Mouse (Mus musculus) stomach, embryonic 16.5 days (tissue): ENCODE data around the gene Fam173a. TPM values are rescaled to one million over a fixed set of nuclear protein-coding genes. Genes with fewer than 3 reads are reported as not detected.

Experiments used
- ATAC-seq: fragments of 200-750 bp; cut with Nextera tagmentation; 2 replicates; pipeline ENCODE4 v1.8.0; 2017; ENCODE audit warnings: moderate number of reproducible peaks, moderate TSS enrichment; ENCODE audit not compliant: insufficient read depth, low FRiP score
- H3K27ac ChIP-seq: fragments of 300-500 bp; sonication (generic); 2 replicates; pipeline ENCODE4 v1.5.1; 2014; ENCODE audit warnings: low read length
- H3K27me3 ChIP-seq: fragments of 300-500 bp; sonication (generic); 2 replicates; pipeline ENCODE4 v1.6.1; 2014; ENCODE audit warnings: low read length, control low read depth, mixed read lengths; ENCODE audit not compliant: control insufficient read depth, insufficient read depth
- H3K36me3 ChIP-seq: fragments of 300-500 bp; sonication (generic); 2 replicates; pipeline ENCODE4 v1.6.1; 2014; ENCODE audit warnings: low read length; ENCODE audit not compliant: control insufficient read depth, insufficient read depth
- H3K4me1 ChIP-seq: fragments of 300-500 bp; sonication (generic); 2 replicates; pipeline ENCODE4 v1.6.1; 2014; ENCODE audit warnings: low read length, control low read depth, mixed read lengths; ENCODE audit not compliant: control insufficient read depth, insufficient read depth
- H3K4me2 ChIP-seq: fragments of 300-500 bp; sonication (generic); 2 replicates; pipeline ENCODE4 v1.6.1; 2014; ENCODE audit warnings: low read depth, low read length, mixed read lengths
- H3K4me3 ChIP-seq: fragments of 300-500 bp; sonication (generic); replicated peaks from 2 replicates; pipeline ENCODE4 v1.5.1; 2014; ENCODE audit warnings: mild to moderate bottlenecking, low read length
- H3K9ac ChIP-seq: fragments of 300-500 bp; sonication (generic); 2 replicates; pipeline ENCODE4 v1.6.1; 2014; ENCODE audit warnings: low read length
- H3K9me3 ChIP-seq: fragments of 300-500 bp; sonication (generic); replicated peaks from 2 replicates; pipeline ENCODE4 v1.6.1; 2016; ENCODE audit warnings: low read length, control low read depth; ENCODE audit not compliant: control insufficient read depth
- WGBS: fragments of 180-500 bp; shearing (Covaris S2); extraction: QIAGEN DNeasy Blood & Tissue Kit; methylation state at CpG from one replicate; pipeline ENCODE4 v1.1.7; 2014; 5-methylcytosine and 5-hydroxymethylcytosine counted together
- polyA plus RNA-seq: library from polyadenylated mRNA; unstranded; fragments of >200 nt; fragmentation: Nextera tagmentation; extraction: Ambion mirVana; gene quantifications from 2 replicates; pipeline ENCODE4 v1.2.1, GENCODE M21; 2015

Fam173a gene
- polyA plus RNA-seq, 1 experiment from 2014 or later = 102 TPM

DNA sequence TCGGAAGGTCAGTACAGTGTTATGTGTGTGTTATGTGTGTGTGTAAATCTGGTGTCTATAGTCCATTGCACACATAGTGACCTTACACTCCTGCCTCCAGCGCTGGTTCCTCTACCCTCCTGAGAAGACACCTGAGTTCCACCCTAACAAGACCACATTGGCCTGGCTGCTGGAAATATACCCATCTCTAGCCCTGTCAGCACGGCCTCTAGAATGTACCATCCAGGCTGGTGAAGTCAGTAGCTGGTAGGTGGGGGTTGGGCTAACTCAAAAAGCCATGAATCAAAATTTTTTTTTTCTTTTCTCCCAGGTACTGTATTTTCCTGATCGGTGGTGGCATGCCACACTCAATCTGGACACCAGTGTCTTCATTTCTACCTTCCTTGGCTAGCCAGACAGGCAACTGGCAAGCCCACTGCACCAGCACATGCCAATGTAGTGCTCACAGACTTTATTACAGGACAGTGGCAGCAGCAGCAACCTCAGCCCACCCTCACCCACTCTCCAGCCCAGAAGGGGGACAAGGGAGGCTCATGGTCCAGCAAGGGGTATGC is 37.6 kb upstream of the Fam173a start:
- Histone ChIP-seq H3K9me3 (no peaks in the 10 kb centered on the region), H3K27ac (peak overlapping the region; percentile 93), H3K27me3 (no peaks in the 10 kb centered on the region), H3K4me2 (peak overlapping the region; percentile 91), H3K4me3 (peak overlapping the region; percentile 74; the same call in 1 of the 2 replicates), H3K4me1 (peaks cover 45% of the 10 kb centered on the region), H3K9ac (peak overlapping the region; percentile 87), H3K36me3 (peaks cover 30% of the 10 kb centered on the region)
- no peak for ATAC-seq
- 79% methylated on average over 4 of the region's 4 CpGs for WGBS

DNA sequence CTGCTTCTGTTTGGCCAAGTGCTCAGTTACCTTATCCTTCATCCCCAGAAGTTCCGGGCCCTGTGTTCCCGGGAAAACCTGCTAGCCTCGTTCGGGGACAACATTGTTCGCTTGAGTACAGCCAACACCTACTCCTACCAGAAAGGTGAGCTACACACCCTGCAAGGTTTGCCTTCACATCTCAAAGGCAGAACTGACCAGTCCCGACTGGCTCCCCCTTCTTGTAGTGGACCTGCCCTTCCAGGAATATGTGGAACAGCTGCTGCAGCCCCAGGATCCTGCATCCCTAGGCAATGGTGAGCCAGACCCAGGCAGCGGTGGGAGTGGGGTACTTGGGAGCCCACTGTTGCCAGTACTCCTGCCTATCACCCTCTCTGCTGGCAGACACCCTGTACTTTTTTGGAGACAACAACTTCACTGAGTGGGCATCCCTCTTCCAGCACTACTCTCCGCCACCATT is 36.9 kb upstream of the Fam173a start:
- peak overlapping the region; percentile 87 for H3K9ac ChIP-seq
- H3K9me3 ChIP-seq = no peaks in the 10 kb centered on the region
- peaks cover 45% of the 10 kb centered on the region for H3K4me1 ChIP-seq
- H3K36me3 ChIP-seq = peaks cover 23% of the 10 kb centered on the region
- no peak for ATAC-seq
- H3K4me3 ChIP-seq = peak overlapping the region; percentile 74
- H3K4me2 ChIP-seq = peak overlapping the region; percentile 91
- no peaks in the 10 kb centered on the region for H3K27me3 ChIP-seq
- 28% methylated on average over 8 of the region's 8 CpGs for WGBS
- H3K27ac ChIP-seq = peak overlapping the region; percentile 93

DNA sequence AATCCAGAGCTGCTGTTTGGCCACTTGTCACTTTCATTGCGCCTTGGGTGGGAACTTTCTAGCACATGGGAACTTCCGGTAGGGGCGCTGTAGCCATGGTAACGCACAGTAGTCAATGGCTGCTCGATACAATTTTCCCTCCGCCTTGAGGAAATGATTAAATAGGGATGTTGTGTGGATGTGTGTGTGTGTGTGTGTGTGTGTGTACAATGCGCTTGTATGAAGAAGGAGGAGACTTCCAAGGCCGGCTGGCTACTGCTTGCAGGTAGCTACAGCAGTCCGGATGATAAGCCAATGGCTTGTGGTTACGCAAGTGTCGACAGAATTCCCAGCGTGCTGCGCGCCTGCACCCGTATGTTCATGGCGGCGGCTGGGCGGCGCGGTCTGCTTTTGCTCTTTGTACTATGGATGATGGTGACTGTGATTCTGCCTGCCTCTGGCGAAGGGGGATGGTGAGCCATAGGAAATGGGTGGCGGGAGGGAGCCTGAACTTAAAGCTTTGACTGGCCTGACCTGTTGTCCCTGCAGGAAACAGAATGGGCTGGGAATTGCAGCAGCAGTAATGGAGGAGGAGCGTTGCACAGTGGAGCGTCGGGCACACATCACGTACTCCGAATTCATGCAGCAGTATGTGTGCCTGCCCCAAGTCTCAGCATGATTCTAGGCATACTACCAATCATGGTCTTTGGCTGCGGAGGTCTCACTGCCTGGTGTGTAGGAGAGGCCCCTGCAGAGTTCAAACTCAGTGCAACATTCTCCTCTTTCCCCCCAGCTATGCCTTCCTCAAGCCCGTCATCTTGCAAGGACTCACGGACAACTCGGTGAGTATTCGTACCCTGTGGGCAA is 36.2 kb upstream of the Fam173a start, which contains the start of gene Jmjd8:
Gene Jmjd8 (plus strand): TSS at position 156 of the 846 bp plus-strand sequence.
- peak; percentile 21; the same call in 1 of the 2 replicates for ATAC-seq
- Histone ChIP-seq H3K4me3 (peak within 1 kb of the TSS; percentile 74), H3K36me3 (peaks cover 23% of the 10 kb centered on the region), H3K9ac (peak within 1 kb of the TSS; percentile 87), H3K9me3 (no peaks in the 10 kb centered on the region), H3K27ac (peak within 1 kb of the TSS; percentile 93), H3K4me2 (peak within 1 kb of the TSS; percentile 91), H3K27me3 (no peaks in the 10 kb centered on the region), H3K4me1 (peaks cover 45% of the 10 kb centered on the region)
- WGBS = under 1% methylated on average over 32 of the region's 32 CpGs

DNA sequence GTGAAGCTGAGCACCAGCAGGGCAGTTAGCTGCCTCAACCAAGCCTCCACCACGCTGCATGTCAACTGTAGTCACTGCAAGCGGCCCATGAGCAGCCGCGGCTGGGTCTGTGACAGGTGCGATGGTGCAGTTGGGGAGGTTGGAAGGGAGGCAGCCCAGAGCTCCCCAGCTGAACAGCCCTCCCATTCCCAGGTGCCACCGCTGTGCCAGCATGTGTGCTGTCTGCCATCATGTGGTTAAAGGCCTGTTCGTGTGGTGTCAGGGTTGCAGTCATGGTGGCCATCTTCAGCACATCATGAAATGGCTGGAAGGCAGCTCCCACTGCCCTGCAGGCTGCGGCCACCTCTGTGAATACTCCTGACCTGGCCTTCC is 35.5 kb upstream of the Fam173a start:
- Histone ChIP-seq H3K4me2 (peak overlapping the region; percentile 91), H3K9me3 (no peaks in the 10 kb centered on the region), H3K4me1 (peaks cover 44% of the 10 kb centered on the region), H3K9ac (peak overlapping the region; percentile 87), H3K27me3 (no peaks in the 10 kb centered on the region), H3K36me3 (peaks cover 23% of the 10 kb centered on the region), H3K4me3 (peak overlapping the region; percentile 74), H3K27ac (peak overlapping the region; percentile 93)
- ATAC-seq = no peak
- WGBS = 82% methylated on average over 8 of the region's 8 CpGs

DNA sequence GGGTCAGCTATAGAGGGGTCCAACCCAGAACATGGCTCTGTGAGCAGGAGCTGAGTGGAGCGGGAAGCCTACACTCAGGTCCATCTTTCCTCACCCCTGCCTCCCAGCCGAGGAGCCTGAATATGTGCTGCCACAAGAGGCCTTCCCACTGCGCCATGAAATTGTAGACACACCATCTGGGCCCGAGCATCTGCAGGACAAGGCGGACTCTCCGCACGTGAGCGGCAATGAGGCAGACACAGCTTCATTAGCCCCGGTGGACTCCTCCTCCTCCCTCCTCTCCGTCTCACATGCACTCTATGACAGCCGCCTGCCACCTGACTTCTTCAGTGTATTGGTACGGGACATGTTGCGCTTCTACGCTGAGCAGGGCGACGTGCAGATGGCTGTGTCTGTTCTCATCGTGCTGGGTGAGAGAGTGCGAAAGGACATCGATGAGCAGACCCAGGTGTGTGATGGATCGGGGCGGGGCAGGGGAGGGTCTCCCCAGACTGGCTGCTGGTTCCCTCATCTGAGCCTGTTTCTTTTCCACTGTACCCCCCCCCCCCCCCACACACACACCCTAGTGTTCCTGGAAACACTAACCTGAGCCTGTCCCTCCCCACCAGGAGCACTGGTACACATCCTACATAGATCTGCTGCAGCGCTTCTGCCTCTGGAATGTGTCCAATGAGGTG is 35.0 kb upstream of the Fam173a start:
- Histone ChIP-seq H3K4me3 (no peak overlapping the region), H3K4me1 (peaks cover 44% of the 10 kb centered on the region), H3K4me2 (no peak overlapping the region), H3K36me3 (peaks cover 23% of the 10 kb centered on the region), H3K9me3 (no peaks in the 10 kb centered on the region), H3K9ac (no peak overlapping the region), H3K27me3 (no peaks in the 10 kb centered on the region), H3K27ac (no peak overlapping the region; the same call in 1 of the 2 replicates)
- 91% methylated on average over 22 of the region's 22 CpGs for WGBS
- ATAC-seq = no peak

DNA sequence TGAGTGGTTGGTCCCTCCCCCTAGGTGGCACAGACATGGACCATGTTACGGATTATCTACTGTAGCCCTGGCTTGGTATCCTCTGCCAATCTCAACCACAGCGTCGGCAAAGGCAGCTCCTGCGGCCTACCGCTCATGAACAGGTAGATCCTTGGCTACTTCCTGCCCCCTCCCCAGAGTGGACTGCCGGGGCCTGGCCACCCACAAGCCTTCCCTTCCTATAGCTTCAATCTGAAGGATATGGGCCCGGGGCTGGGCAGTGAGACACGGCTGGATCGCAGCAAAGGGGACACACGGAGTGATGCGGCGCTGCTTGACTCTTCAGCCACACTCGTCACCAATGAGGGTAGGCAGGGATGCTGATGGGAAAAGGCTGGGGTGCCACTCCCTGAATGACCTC is 34.3 kb upstream of the Fam173a start:
- Histone ChIP-seq H3K27me3 (0 out of 2 replicates have a peak, but pooled peaks cover 3% of the 10 kb centered on the region), H3K4me2 (no peak overlapping the region), H3K36me3 (peaks cover 23% of the 10 kb centered on the region), H3K9ac (no peak overlapping the region), H3K4me1 (peaks cover 43% of the 10 kb centered on the region), H3K9me3 (no peaks in the 10 kb centered on the region), H3K4me3 (no peak overlapping the region), H3K27ac (no peak overlapping the region)
- 94% methylated on average over 13 of the region's 13 CpGs for WGBS
- no peak for ATAC-seq

DNA sequence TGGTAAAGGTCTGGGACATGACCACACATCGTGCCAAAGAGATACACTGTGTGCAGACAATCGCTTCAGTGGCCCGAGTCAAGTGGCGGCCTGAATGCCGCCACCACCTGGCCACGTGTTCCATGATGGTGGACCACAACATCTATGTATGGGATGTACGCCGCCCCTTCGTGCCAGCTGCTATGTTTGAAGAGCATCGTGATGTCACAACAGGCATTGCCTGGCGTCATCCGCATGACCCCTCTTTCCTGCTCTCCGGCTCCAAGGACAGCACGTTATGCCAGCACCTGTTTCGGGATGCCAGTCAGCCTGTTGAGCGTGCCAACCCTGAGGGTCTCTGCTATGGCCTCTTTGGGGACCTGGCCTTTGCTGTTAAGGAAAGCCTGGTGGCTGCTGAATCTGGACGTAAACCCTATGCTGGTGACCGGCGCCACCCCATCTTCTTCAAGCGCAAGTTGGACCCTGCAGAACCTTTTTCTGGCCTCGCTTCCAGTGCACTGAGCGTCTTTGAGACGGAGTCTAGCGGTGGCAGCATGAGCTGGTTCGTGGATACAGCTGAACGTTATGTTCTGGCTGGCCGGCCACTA is 33.4 kb upstream of the Fam173a start:
- H3K4me1 ChIP-seq = peaks cover 35% of the 10 kb centered on the region
- ATAC-seq = no peak

DNA sequence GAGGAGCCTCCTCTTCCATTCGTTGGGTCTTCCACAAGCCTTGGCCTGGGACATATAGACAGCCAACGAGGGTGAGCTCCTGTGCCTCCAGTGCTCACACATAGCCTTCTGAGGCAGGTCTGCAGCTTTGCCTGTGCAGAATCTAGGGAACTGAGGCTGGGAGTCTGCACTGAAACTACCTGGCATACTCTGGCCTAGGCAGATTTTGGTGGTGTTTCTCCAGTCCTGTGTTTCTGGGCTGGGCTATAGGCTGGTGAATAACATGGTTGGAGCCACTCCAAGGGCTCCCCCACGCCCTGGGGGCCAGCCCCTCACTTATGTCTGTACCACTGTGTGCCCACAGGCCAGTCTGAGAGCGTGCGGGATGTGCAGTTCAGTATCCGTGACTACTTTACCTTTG is 32.6 kb upstream of the Fam173a start:
- Histone ChIP-seq H3K4me3 (no peak overlapping the region), H3K27me3 (peaks cover 3% of the 10 kb centered on the region; the same call in 1 of the 2 replicates), H3K36me3 (peaks cover 12% of the 10 kb centered on the region; the same call in 1 of the 2 replicates), H3K27ac (no peak overlapping the region), H3K9me3 (no peaks in the 10 kb centered on the region), H3K4me1 (peaks cover 27% of the 10 kb centered on the region), H3K9ac (no peak overlapping the region; the same call in 1 of the 2 replicates), H3K4me2 (no peak overlapping the region)
- WGBS = 86% methylated on average over 6 of the region's 6 CpGs
- no peak for ATAC-seq

More for the DNA sequence above, 33.4 kb upstream of the Fam173a start:
- Histone ChIP-seq H3K27me3 (peaks cover 3% of the 10 kb centered on the region; the same call in 1 of the 2 replicates), H3K4me2 (no peak overlapping the region), H3K36me3 (peaks cover 20% of the 10 kb centered on the region), H3K4me3 (no peak overlapping the region), H3K9ac (no peak overlapping the region), H3K9me3 (no peaks in the 10 kb centered on the region), H3K27ac (no peak overlapping the region)
- WGBS = 93% methylated on average over 27 of the region's 27 CpGs
